Mouse (Mus musculus): ENCODE measurements around the gene Pomc.

DNA sequence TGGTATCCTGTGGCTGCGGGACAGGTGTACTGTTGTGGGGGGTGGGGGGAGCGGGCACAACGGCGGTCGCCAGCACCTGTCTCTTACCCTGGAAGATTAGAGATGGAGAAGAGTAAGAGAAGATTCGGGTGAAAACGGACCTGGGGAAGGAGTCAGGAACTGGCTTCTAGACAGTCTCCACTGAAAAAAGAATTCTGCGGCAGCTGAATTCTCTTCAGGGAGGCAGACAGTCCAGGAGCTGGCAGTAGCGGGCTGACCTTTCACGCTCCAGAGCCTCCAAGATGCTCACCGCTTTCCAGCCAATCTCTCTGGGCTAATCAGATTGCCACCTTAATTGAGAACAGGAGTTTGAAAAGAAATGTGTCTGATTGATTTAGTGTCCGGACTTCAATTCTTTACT is 54.0 kb downstream of the Pomc start:
- TF ChIP-seq POLR2A (IDR thresholded peaks at IDR 0.05; ENCODE audit: control insufficient read depth, low read depth, low read length): no peak
- TF ChIP-seq CTCF (IDR thresholded peaks at IDR 0.05; ENCODE audit: control insufficient read depth, insufficient read depth, insufficient replicate concordance, low read depth, low read length): no peak
